Mouse (Mus musculus) pancreas, adult 10 weeks (tissue): Measurements from ENCODE around the gene Fam90a1a. TPM values are rescaled to one million over a fixed set of nuclear protein-coding genes. Genes with fewer than 3 reads are reported as not detected.

Experiments used
- polyA plus RNA-seq: library from polyadenylated mRNA; stranded (reverse); fragments of 350-450 nt; fragmentation: Illumina TruSeq; extraction: RNeasy Lipid Tissue Mini Kit (QIAGEN cat#74804); gene quantifications from one replicate; pipeline ENCODE4 v1.2.3, GENCODE M21; 2015; ENCODE audit warnings: low read depth, low replicate concordance; ENCODE audit not compliant: insufficient read depth

The Fam90a1a gene
- polyA plus RNA-seq = not detected

DNA sequence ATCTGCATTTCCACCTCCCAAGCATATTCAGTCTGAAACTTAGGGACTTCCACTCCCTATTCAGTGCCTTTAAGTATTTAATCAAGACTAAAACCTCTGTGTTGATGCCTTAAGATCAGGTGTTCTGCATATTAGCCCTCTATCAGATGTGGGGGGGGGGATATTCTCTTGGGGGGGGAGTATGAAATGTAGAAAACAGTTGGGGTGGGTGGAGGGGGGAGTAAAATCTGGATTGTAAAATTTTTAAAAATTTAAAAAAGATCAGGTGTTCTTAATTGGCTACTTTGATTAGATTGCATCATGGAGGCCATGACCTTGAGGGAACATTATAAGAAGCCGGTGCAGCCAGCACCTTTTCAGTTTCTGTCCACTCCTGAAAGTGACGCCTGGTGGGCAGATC, at the start of gene Fam90a1a:
Fam90a1a (plus strand) TSS at position 301 of the 400 bp plus-strand sequence.

DNA sequence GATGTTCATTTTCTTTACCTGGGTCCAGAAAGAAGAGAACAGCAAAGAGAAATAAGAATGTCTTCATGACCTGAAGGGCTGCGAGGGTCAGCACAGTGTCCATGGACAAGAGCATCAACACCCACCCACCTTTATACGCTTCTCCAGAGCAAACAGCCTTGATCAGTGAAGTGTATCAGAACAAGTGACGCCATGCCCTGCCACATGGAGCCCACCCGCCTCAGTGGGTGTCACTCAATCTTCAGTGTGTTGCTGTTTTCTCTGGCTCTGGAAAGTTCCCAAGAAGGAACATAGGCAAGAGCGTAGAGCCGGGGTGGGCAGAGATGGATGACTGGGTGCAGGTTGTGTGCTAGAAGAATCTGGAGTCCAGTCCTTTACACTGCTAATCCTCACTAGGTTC, 25.9 kb upstream of the Fam90a1a start, which contains the start of gene Defb15:
Defb15 (minus strand) TSS at position 101 of the 400 bp plus-strand sequence.

DNA sequence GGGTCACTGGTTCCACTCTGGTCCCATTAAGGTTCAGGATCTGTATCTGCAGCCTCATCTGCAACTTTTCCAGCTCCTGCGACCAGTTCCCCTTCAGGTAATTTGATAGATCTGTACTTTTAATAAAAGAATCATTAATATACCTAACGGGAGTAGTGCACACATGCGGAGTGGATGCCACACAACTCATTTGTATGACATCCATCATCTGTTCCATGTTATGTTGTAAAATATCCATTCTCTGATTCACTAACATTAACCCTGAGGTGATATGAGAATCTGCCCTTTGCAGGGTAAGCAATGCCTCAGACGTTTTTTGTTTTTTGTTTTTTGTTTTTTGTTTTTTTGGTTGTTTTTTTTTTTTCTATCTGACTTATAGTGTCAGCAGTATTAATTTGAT, 20.5 kb upstream of the Fam90a1a start, which contains the start of gene Defb35:
Defb35 (plus strand) TSS at position 301 of the 400 bp plus-strand sequence.

DNA sequence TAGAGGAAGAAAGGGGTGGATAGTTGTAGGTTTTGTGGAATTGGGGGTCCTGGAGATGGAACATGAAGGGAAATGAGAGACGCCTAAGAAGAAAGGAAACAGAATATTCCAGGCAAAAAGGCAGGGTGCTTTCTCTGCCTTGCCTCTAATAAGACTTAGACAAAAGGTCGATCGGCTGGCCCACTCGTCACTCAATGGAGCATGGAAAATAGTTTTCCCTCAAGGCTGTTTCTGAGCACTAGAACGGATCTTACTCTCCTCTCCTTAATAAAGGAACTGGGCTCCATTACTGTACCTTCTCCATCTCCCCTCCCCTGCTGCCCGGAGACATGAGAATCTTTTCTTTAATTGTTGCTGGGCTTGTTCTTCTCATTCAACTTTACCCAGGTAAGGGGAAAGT, 12.1 kb upstream of the Fam90a1a start, which contains the start of gene Defb13:
Defb13 (plus strand) TSS at position 301 of the 400 bp plus-strand sequence.

DNA sequence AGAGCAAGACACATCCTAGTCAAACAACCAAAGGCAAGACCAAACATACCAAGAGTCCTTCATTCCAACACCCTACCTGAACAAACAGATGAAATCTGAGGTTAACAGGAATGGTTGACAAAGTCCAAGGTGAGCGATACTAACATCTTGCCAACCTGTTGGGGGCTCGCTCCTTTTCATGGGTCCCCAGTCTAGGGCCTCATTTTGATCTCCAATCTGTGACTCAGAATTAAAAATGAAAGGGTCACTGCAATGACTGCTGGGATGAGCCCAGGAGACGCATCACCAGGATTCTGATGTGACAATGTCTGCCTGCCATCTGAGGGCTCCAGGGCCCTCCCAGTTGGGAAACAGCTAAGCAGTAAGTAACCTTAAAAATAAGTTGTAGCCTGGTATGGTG, 11.0 kb downstream of the Fam90a1a start, which contains the start of gene Ccdc70:
Ccdc70 (plus strand) TSS at position 301 of the 400 bp plus-strand sequence.

Other genes with a start within 250 kb of the Fam90a1a start
- gene Defa24, start 224.2 kb upstream of the Fam90a1a start, polyA plus RNA-seq = not detected
- not detected for gene Defb50, start 135.2 kb upstream of the Fam90a1a start, polyA plus RNA-seq
- gene Defb2, start 118.8 kb upstream of the Fam90a1a start, polyA plus RNA-seq = not detected
- not detected for gene Defb10, start 99.8 kb upstream of the Fam90a1a start, polyA plus RNA-seq
- gene Defb9, start 73.3 kb upstream of the Fam90a1a start, polyA plus RNA-seq = not detected
- gene Defb11, start 52.3 kb upstream of the Fam90a1a start, polyA plus RNA-seq = not detected
- gene Defb15, start 26.0 kb upstream of the Fam90a1a start, polyA plus RNA-seq = not detected
- not detected for gene Defb35, start 20.4 kb upstream of the Fam90a1a start, polyA plus RNA-seq
- not detected for gene Defb13, start 12.0 kb upstream of the Fam90a1a start, polyA plus RNA-seq
- gene Ccdc70, start 11.1 kb downstream of the Fam90a1a start, polyA plus RNA-seq = not detected
- gene Atp7b, start 101.6 kb downstream of the Fam90a1a start, polyA plus RNA-seq = 0.17 TPM
- gene Alg11, start 102.0 kb downstream of the Fam90a1a start, polyA plus RNA-seq = 2.9 TPM
- gene Nek5, start 166.3 kb downstream of the Fam90a1a start, polyA plus RNA-seq = not detected
- 2.4 TPM for gene Nek3, start 207.7 kb downstream of the Fam90a1a start, polyA plus RNA-seq
- not detected for gene Ckap2, start 227.1 kb downstream of the Fam90a1a start, polyA plus RNA-seq
- gene Vps36, start 234.1 kb downstream of the Fam90a1a start, polyA plus RNA-seq = 10.0 TPM